Mouse (Mus musculus): Measurements from ENCODE around the gene Sestd1. TPM values are rescaled to one million over a fixed set of nuclear protein-coding genes. Genes with fewer than 3 reads are reported as not detected.

Sestd1 gene
- polyA plus RNA-seq, 1 experiment from 2014 or later: 36.2 TPM

GRCm38 (mm10) chr2:77302655-77303348, 22.4 kb upstream of the Sestd1 start:
- no peak for ATAC-seq
- CTCF ChIA-PET: no interaction called here

GRCm38 (mm10) chr2:77301687-77302389, 21.4 kb upstream of the Sestd1 start:
- H3K27me3 ChIP-seq: no peaks in the 10 kb centered on the region
- ChIA-PET CTCF (no interaction called here), POLR2A (no interaction called here)
- in situ Hi-C loops (cut with MboI; ENCODE audit: low pct_unique_long_range_greater_than_20kb): no loop called here
- DNase-seq (ENCODE audit: low read depth, low spot score) (no peak), ATAC-seq (no peak)
- no peak for TF ChIP-seq CTCF (IDR thresholded peaks at IDR 0.05)

More at GRCm38 (mm10) chr2:77302655-77303348, 22.4 kb upstream of the Sestd1 start:
- no peak for TF ChIP-seq CTCF (IDR thresholded peaks at IDR 0.05)
- POLR2A ChIA-PET: no interaction called here
- DNase-seq (ENCODE audit: low read depth, low spot score): no peak
- H3K27me3 ChIP-seq: no peaks in the 10 kb centered on the region
- in situ Hi-C loops (cut with MboI; ENCODE audit: low pct_unique_long_range_greater_than_20kb): no loop called here

GRCm38 (mm10) chr2:77289701-77290100, 9.3 kb upstream of the Sestd1 start:
- in situ Hi-C loops (cut with MboI; ENCODE audit: low pct_unique_long_range_greater_than_20kb): loop anchor here (10.0 kb wide), 1 partner anchor 45 kb away; no protein-coding TSS in a partner anchor
- H3K27me3 ChIP-seq: peaks cover 12% of the 10 kb centered on the region
- ChIA-PET POLR2A (no interaction called here), CTCF (no interaction called here)
- ATAC-seq (no peak), DNase-seq (ENCODE audit: low read depth, low spot score) (no peak)
- TF ChIP-seq CTCF (IDR thresholded peaks at IDR 0.05): no peak

GRCm38 (mm10) chr2:77286755-77287154, 6.4 kb upstream of the Sestd1 start:
- POLR2A ChIA-PET: no interaction called here
- CTCF ChIA-PET: interaction anchor here (1.0 to 1.8 kb wide), 2 partner anchors 11 to 55 kb away, joined by 3 to 5 read pairs; no protein-coding TSS in a partner anchor
- peaks cover under 1% of the 10 kb centered on the region for H3K27me3 ChIP-seq
- in situ Hi-C loops (cut with MboI; ENCODE audit: low pct_unique_long_range_greater_than_20kb): loop anchor here (10.0 kb wide), 1 partner anchor 48 kb away; no protein-coding TSS in a partner anchor
- ATAC-seq (no peak), DNase-seq (ENCODE audit: low read depth, low spot score) (no peak)
- no peak for TF ChIP-seq CTCF (IDR thresholded peaks at IDR 0.05)

- in situ Hi-C loops (cut with MboI; ENCODE audit: low pct_unique_long_range_greater_than_20kb): loop anchor here (10.0 kb wide), 1 partner anchor 50 kb away; no protein-coding TSS in a partner anchor
- ATAC-seq: no peak
- TF ChIP-seq CTCF (IDR thresholded peaks at IDR 0.05): no peak
- ChIA-PET POLR2A (interaction anchor here (0.6 kb wide), 1 partner anchor 222 kb away, joined by 4 read pairs; no protein-coding TSS in a partner anchor), CTCF (no interaction called here)
- H3K27me3 ChIP-seq: no peaks in the 10 kb centered on the region
- no peak for DNase-seq (ENCODE audit: low read depth, low spot score)
These were observed 4.0 kb upstream of the Sestd1 start for GRCm38 (mm10) chr2:77284281-77284899.

- in situ Hi-C loops (cut with MboI; ENCODE audit: low pct_unique_long_range_greater_than_20kb): loop anchor here (10.0 kb wide), 1 partner anchor 55 kb away; no protein-coding TSS in a partner anchor
- peak; percentile 26 for ATAC-seq
- POLR2A ChIA-PET: no interaction called here
- CTCF ChIA-PET: interaction anchor here (1.0 to 2.6 kb wide), 4 partner anchors 10 to 62 kb away, joined by 3 to 7 read pairs (median 4); no protein-coding TSS in a partner anchor
- DNase-seq (ENCODE audit: low read depth, low spot score): no peak
- H3K27me3 ChIP-seq: no peaks in the 10 kb centered on the region
- TF ChIP-seq CTCF (IDR thresholded peaks at IDR 0.05): no peak
These were observed 406 bp downstream of the Sestd1 start for GRCm38 (mm10) chr2:77279861-77280511.

- in situ Hi-C loops (cut with MboI; ENCODE audit: low pct_unique_long_range_greater_than_20kb): no loop called here
- peak; percentile 50 for DNase-seq (ENCODE audit: low read depth, low spot score)
- H3K27me3 ChIP-seq: no peaks in the 10 kb centered on the region
- ChIA-PET CTCF (no interaction called here), POLR2A (no interaction called here)
- TF ChIP-seq CTCF (IDR thresholded peaks at IDR 0.05): no peak
- peak; percentile 23 for ATAC-seq
These were observed 3.1 kb downstream of the Sestd1 start for GRCm38 (mm10) chr2:77277272-77277671.

- ChIA-PET CTCF (no interaction called here), POLR2A (no interaction called here)
- DNase-seq (ENCODE audit: low read depth, low spot score) (no peak), ATAC-seq (no peak)
- TF ChIP-seq CTCF (IDR thresholded peaks at IDR 0.05): no peak
- in situ Hi-C loops (cut with MboI; ENCODE audit: low pct_unique_long_range_greater_than_20kb): no loop called here
- H3K27me3 ChIP-seq: no peaks in the 10 kb centered on the region
These were observed 4.5 kb downstream of the Sestd1 start for GRCm38 (mm10) chr2:77275851-77276250.

GRCm38 (mm10) chr2:77274976-77275641, 5.3 kb downstream of the Sestd1 start:
- CTCF ChIA-PET: interaction anchor here (0.9 kb wide), 1 partner anchor 66 kb away, joined by 3 read pairs; no protein-coding TSS in a partner anchor
- POLR2A ChIA-PET: no interaction called here
- no peak for DNase-seq (ENCODE audit: low read depth, low spot score)
- no peak for ATAC-seq
- TF ChIP-seq CTCF (IDR thresholded peaks at IDR 0.05): no peak
- in situ Hi-C loops (cut with MboI; ENCODE audit: low pct_unique_long_range_greater_than_20kb): no loop called here
- no peaks in the 10 kb centered on the region for H3K27me3 ChIP-seq

- POLR2A ChIA-PET: no interaction called here
- in situ Hi-C loops (cut with MboI; ENCODE audit: low pct_unique_long_range_greater_than_20kb): no loop called here
- no peaks in the 10 kb centered on the region for H3K27me3 ChIP-seq
- CTCF ChIA-PET: interaction anchor here (1.1 kb wide), 1 partner anchor 69 kb away, joined by 4 read pairs; no protein-coding TSS in a partner anchor
- no peak for TF ChIP-seq CTCF (IDR thresholded peaks at IDR 0.05)
- ATAC-seq (no peak), DNase-seq (ENCODE audit: low read depth, low spot score) (no peak)
These were observed 7.4 kb downstream of the Sestd1 start for GRCm38 (mm10) chr2:77272953-77273352.

Data from Patski (cell line).